Mouse (Mus musculus): Measurements from ENCODE around the gene Hypm. TPM values are rescaled to one million over a fixed set of nuclear protein-coding genes. Genes with fewer than 3 reads are reported as not detected.

Hypm gene
- polyA plus RNA-seq (2012; rRNA removed), result not detected in 2 replicates

DNA sequence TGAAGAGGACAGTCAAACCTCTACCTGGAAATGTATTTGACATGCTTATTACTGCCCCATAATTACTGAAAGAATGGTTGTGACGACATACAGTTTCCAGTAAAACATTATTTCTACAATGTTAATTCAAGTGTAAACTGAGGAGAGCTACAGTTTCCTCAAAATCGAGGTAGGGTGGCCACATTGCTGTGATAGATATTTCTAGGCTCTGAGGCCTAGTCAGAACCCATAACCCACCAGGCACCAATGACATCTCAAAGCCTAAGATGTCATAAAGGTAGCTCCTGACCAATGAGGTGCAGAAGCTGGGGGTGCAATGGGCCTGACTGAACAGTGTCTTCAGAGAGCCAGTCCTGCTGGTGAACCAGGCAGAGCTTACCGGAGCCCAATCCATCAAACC, at the start of gene Hypm:
Hypm (plus strand) TSS at position 301 of the 400 bp plus-strand sequence.
- TF ChIP-seq POLR2A (IDR thresholded peaks at IDR 0.05; ENCODE audit: borderline replicate concordance, extremely low read depth, insufficient read depth, insufficient read length, poor library complexity, severe bottlenecking), result no peak
- TF ChIP-seq CTCF (IDR thresholded peaks at IDR 0.05; ENCODE audit: borderline replicate concordance, extremely low read depth, insufficient read depth, insufficient read length), result no peak

DNA sequence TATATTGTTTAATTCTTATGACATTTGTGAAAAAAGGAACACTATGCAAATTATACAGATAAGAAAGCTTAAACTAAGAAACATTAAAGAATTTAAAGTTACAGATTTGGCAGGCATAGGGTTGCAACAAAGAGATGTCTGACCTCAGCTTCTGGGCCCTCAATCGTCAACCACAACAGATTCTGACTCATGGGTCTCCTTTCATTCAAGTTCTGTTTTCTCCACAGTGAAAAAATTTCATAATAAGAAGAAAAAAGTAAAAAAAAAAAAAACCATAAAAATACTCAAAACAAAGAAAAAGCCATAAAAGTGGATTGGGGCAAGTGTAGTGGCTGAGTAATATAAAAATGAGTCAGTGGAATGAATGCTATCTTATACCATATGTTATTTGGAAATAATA, 36.6 kb upstream of the Hypm start:
- TF ChIP-seq POLR2A (IDR thresholded peaks at IDR 0.05; ENCODE audit: borderline replicate concordance, extremely low read depth, insufficient read depth, insufficient read length, poor library complexity, severe bottlenecking), result no peak
- no peak for TF ChIP-seq CTCF (IDR thresholded peaks at IDR 0.05; ENCODE audit: borderline replicate concordance, extremely low read depth, insufficient read depth, insufficient read length)
- no peak for DNase-seq (ENCODE audit: low read depth)

More for the DNA sequence above, at the start of gene Hypm:
- no peak for DNase-seq (ENCODE audit: low read depth)

GRCm38 (mm10) chrX:9812469-9812868, 34.3 kb upstream of the Hypm start:
- no peak for DNase-seq (ENCODE audit: low read depth)
- TF ChIP-seq POLR2A (IDR thresholded peaks at IDR 0.05; ENCODE audit: borderline replicate concordance, extremely low read depth, insufficient read depth, insufficient read length, poor library complexity, severe bottlenecking) (no peak), CTCF (IDR thresholded peaks at IDR 0.05; ENCODE audit: borderline replicate concordance, extremely low read depth, insufficient read depth, insufficient read length) (no peak)

GRCm38 (mm10) chrX:9834779-9835178, 11.9 kb upstream of the Hypm start:
- TF ChIP-seq POLR2A (IDR thresholded peaks at IDR 0.05; ENCODE audit: borderline replicate concordance, extremely low read depth, insufficient read depth, insufficient read length, poor library complexity, severe bottlenecking) (no peak), CTCF (IDR thresholded peaks at IDR 0.05; ENCODE audit: borderline replicate concordance, extremely low read depth, insufficient read depth, insufficient read length) (no peak)

GRCm38 (mm10) chrX:9849403-9849802, 2.7 kb downstream of the Hypm start, which contains the start of gene H2al3:
H2al3 (plus strand) TSS chrX:9849703.
- DNase-seq (ENCODE audit: low read depth), result no peak
- no peak for TF ChIP-seq POLR2A (IDR thresholded peaks at IDR 0.05; ENCODE audit: borderline replicate concordance, extremely low read depth, insufficient read depth, insufficient read length, poor library complexity, severe bottlenecking)

More at GRCm38 (mm10) chrX:9834779-9835178, 11.9 kb upstream of the Hypm start:
- no peak for DNase-seq (ENCODE audit: low read depth)

- TF ChIP-seq POLR2A (IDR thresholded peaks at IDR 0.05; ENCODE audit: borderline replicate concordance, extremely low read depth, insufficient read depth, insufficient read length, poor library complexity, severe bottlenecking) (no peak), CTCF (IDR thresholded peaks at IDR 0.05; ENCODE audit: borderline replicate concordance, extremely low read depth, insufficient read depth, insufficient read length) (no peak)
- no peak for DNase-seq (ENCODE audit: low read depth)
These were observed 15.1 kb downstream of the Hypm start for GRCm38 (mm10) chrX:9861859-9862258.

GRCm38 (mm10) chrX:9875519-9875918, 28.8 kb downstream of the Hypm start:
- DNase-seq (ENCODE audit: low read depth), result no peak
- TF ChIP-seq POLR2A (IDR thresholded peaks at IDR 0.05; ENCODE audit: borderline replicate concordance, extremely low read depth, insufficient read depth, insufficient read length, poor library complexity, severe bottlenecking) (no peak), CTCF (IDR thresholded peaks at IDR 0.05; ENCODE audit: borderline replicate concordance, extremely low read depth, insufficient read depth, insufficient read length) (no peak)

- TF ChIP-seq CTCF (IDR thresholded peaks at IDR 0.05; ENCODE audit: borderline replicate concordance, extremely low read depth, insufficient read depth, insufficient read length) (no peak), POLR2A (IDR thresholded peaks at IDR 0.05; ENCODE audit: borderline replicate concordance, extremely low read depth, insufficient read depth, insufficient read length, poor library complexity, severe bottlenecking) (no peak)
- no peak for DNase-seq (ENCODE audit: low read depth)
These were observed 38.6 kb downstream of the Hypm start, which contains the start of gene Sytl5 for GRCm38 (mm10) chrX:9885322-9885721. Sytl5 (plus strand) TSS chrX:9885622.

Other genes starting within 250 kb of the Hypm start
- gene Dynlt3, start 183.9 kb upstream of the Hypm start, polyA plus RNA-seq (2012; rRNA removed), result 25.0 and 29.2 TPM in 2 replicates
- gene H2al3, start 2.8 kb downstream of the Hypm start, polyA plus RNA-seq (2012; rRNA removed), result not detected in 2 replicates
- 0.33 and 0.51 TPM in 2 replicates for gene Sytl5, start 38.7 kb downstream of the Hypm start, polyA plus RNA-seq (2012; rRNA removed)